Mouse (Mus musculus) myocyte (in vitro differentiated cells): ENCODE results near the gene Dse. TPM values are rescaled to one million over a fixed set of nuclear protein-coding genes. Genes with fewer than 3 reads are reported as not detected.
A peak's percentile ranks its signal among the peaks of the same experiment; 100 is the strongest.

ENCODE experiments used
- H3K27me3 ChIP-seq: one replicate; pipeline ENCODE4 v1.6.1; 2011; ENCODE audit not compliant: control insufficient read depth, insufficient read depth, insufficient read length
- H3K36me3 ChIP-seq: one replicate; pipeline ENCODE4 v1.6.1; 2011; ENCODE audit not compliant: control insufficient read depth, insufficient read depth
- H3K4me2 ChIP-seq: one replicate; pipeline ENCODE4 v1.6.1; 2011; ENCODE audit warnings: low read depth, control low read depth
- H3K4me3 ChIP-seq: one replicate; pipeline ENCODE4 v1.5.1; 2011; ENCODE audit warnings: mild to moderate bottlenecking, control low read depth, moderate library complexity
- H3K79me2 ChIP-seq: one replicate; pipeline ENCODE4 v1.6.1; 2011; ENCODE audit not compliant: control insufficient read depth, insufficient read depth
- H3ac ChIP-seq: one replicate; pipeline ENCODE4 v1.6.1; 2011; ENCODE audit not compliant: control insufficient read depth, insufficient read length
- CEBPB ChIP-seq: IDR thresholded peaks from 2 replicates; pipeline ENCODE4 v1.6.1; 2011; ENCODE audit warnings: mild to moderate bottlenecking, moderate library complexity; ENCODE audit not compliant: poor library complexity, insufficient read depth, severe bottlenecking
- E2F4 ChIP-seq: IDR thresholded peaks from one replicate; pipeline ENCODE4 v1.6.1; 2011; ENCODE audit warnings: mild to moderate bottlenecking, control low read depth, moderate library complexity; ENCODE audit not compliant: insufficient read depth
- MAX ChIP-seq: IDR thresholded peaks from one replicate; pipeline ENCODE4 v1.6.1; 2011; ENCODE audit warnings: low read depth, mild to moderate bottlenecking, control low read depth
- MYOD1 ChIP-seq, 3 experiments: IDR thresholded peaks; one replicate each; pipeline ENCODE4 v1.6.1; 2011; ENCODE audit warnings: control low read depth in 2 of 3, low read depth in 2 of 3, mild to moderate bottlenecking in 2 of 3, moderate library complexity in 1 of 3; ENCODE audit not compliant: insufficient read length in 2 of 3, control insufficient read depth in 1 of 3
- MYOG ChIP-seq, 3 experiments: IDR thresholded peaks; one replicate each; pipeline ENCODE4 v1.6.1; 2011; ENCODE audit warnings: control low read depth in 2 of 3, low read depth in 2 of 3, mild to moderate bottlenecking in 2 of 3; ENCODE audit not compliant: insufficient read length in 2 of 3, control insufficient read depth in 1 of 3, insufficient read depth in 1 of 3
- POLR2A ChIP-seq: IDR thresholded peaks from one replicate; pipeline ENCODE4 v1.6.1; 2011; ENCODE audit warnings: low read depth, mild to moderate bottlenecking, control low read depth, moderate library complexity; ENCODE audit not compliant: insufficient read length
- POLR2AphosphoS2 ChIP-seq: IDR thresholded peaks from one replicate; pipeline ENCODE4 v1.6.1; 2011; ENCODE audit warnings: low read depth, control low read depth; ENCODE audit not compliant: insufficient read length
- REST ChIP-seq: IDR thresholded peaks from one replicate; pipeline ENCODE4 v1.6.1; 2011; ENCODE audit warnings: mild to moderate bottlenecking, control low read depth, moderate library complexity; ENCODE audit not compliant: insufficient read depth, insufficient read length
- SRF ChIP-seq: IDR thresholded peaks from one replicate; pipeline ENCODE4 v1.6.1; 2011; ENCODE audit warnings: low read depth; ENCODE audit not compliant: control insufficient read depth, insufficient read length
- TCF12 ChIP-seq: IDR thresholded peaks from one replicate; pipeline ENCODE4 v1.6.1; 2011; ENCODE audit warnings: mild to moderate bottlenecking, control low read depth; ENCODE audit not compliant: poor library complexity, insufficient read depth, severe bottlenecking
- TCF3 ChIP-seq: IDR thresholded peaks from one replicate; pipeline ENCODE4 v1.6.1; 2011; ENCODE audit warnings: low read depth, control low read depth; ENCODE audit not compliant: insufficient read length
- USF1 ChIP-seq: IDR thresholded peaks from one replicate; pipeline ENCODE4 v1.6.1; 2011; ENCODE audit warnings: low read depth, mild to moderate bottlenecking, control low read depth, moderate library complexity
- polyA plus RNA-seq: library from polyadenylated mRNA; unstranded; fragments of >200 nt; fragmentation: generic; extraction: Trizol; gene quantifications from one replicate; pipeline ENCODE4 v1.2.1, GENCODE M21; 2012; ENCODE audit warnings: missing spikeins

The Dse gene
- polyA plus RNA-seq, 1 experiment: 7.6 TPM

DNA sequence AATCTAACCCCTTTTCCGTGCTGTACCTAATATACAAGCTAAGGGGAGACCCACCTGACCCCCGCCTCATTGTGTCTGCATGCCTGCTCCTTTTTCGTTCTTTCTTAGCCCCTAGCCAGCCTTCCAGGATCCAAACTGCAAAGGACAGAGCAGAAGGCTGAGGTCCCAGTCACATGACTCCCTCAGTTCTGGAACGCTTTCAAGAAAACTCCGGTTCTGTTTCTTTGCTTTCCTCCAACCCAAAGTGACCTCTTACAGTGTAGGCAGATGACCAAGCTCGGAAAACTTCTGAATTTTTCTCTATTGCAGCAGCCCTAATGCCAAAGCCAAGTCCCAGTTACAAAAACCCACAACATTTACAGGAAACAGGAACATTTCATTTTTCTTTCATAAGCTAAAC, 79.1 kb downstream of the Dse start:
- Histone ChIP-seq H3K4me3 (no peak overlapping the region), H3K27me3 (no peaks in the 10 kb centered on the region), H3ac (no peak overlapping the region), H3K4me2 (no peak overlapping the region), H3K79me2 (no peaks in the 10 kb centered on the region), H3K36me3 (no peaks in the 10 kb centered on the region)
- TF ChIP-seq MAX (no peak), POLR2AphosphoS2 (no peak), E2F4 (no peak), TCF3 (no peak), USF1 (peak; percentile 19), CEBPB (no peak)

DNA sequence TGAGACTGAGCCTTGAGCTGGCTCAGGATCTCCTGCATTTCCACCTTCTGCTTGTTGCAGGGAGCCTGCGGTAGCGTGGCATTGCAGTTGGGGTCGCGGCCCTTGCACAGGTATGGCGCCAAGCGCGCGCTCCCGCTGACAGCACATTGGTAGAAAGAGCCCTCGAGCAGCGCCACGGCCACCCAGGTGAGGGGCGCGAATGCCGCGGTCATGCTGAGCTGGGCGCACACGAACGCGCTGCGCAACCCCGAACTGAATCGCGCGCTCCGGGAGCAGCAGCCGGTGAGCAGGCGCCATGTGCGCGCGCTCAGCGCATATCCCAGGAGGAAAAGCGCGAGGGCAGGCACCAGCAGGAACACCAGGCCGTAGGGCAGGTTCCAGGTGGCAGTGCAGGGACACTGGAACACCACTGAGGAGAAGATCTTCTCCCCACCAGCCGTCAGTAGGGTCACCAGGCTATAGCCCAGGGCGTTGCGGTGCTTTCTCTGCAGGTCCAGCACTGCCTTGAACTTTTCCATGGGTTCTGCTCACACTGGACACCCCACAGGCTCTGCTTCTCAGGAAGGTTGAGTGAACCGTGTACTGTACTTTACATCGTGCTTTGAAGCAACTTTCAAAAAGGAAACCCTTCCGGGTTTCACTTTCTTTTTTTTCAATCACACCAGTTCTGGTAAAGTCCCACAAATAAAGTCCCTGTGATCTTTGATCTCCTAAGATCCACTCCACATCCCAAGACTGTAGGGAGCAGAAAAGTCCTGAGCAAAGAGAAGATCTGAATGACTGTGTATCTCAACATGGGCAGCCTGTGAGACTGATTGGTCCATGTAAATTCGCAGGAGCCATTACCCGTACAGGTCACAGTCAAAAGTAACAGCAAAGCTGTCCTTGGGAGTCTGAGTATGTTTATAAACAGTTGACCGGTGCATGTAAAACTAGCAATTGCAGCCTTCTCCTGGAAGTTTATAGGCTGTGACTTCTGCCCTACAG, 79.8 kb downstream of the Dse start, which contains the start of gene Calhm6:
Gene Calhm6, minus strand, starts transcription at position 593 of the 987 bp plus-strand sequence.
- TF ChIP-seq MYOG (IDR thresholded peaks at IDR 0.05; ENCODE audit: control insufficient read depth in 1 of 3, insufficient read depth in 1 of 3, insufficient read length in 2 of 3, low read depth in 2 of 3): no peak
- TF ChIP-seq TCF12: no peak
- no peak for TF ChIP-seq E2F4
- TF ChIP-seq REST: no peak
- TF ChIP-seq POLR2A: no peak
- TF ChIP-seq USF1: no peak
- no peak for TF ChIP-seq SRF
- TF ChIP-seq TCF3: no peak
- no peak for TF ChIP-seq MAX
- no peak for TF ChIP-seq MYOD1 (IDR thresholded peaks at IDR 0.05; ENCODE audit: control insufficient read depth in 1 of 3, insufficient read length in 2 of 3, low read depth in 2 of 3)
- TF ChIP-seq CEBPB: no peak
- TF ChIP-seq POLR2AphosphoS2: no peak
- no peak within 1 kb of the TSS for H3ac ChIP-seq
- H3K4me3 ChIP-seq: no peak within 1 kb of the TSS
- no peaks in the 10 kb centered on the region for H3K79me2 ChIP-seq
- H3K4me2 ChIP-seq: no peak within 1 kb of the TSS
- H3K27me3 ChIP-seq: no peaks in the 10 kb centered on the region
- no peaks in the 10 kb centered on the region for H3K36me3 ChIP-seq

DNA sequence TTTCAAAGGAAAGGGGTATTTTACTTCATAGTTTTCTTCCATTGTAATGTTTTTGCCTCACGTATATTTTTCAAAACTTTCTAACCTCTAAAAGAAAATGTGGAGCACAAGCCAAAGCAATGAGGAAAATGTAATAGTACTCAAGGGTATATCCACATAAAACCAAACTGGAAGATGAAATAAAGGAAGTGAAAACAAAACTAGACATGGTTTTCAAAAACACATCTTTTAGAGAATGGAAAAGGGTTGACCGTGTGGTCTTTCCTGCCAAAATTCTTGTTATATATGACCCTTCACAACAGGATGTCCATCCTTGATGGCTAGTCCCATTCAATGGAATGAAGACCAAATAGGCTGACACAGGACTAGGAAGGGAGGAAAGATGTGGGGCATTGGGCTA, 89.1 kb downstream of the Dse start:
- no peak overlapping the region for H3K4me2 ChIP-seq
- H3K27me3 ChIP-seq: no peaks in the 10 kb centered on the region
- no peak overlapping the region for H3K4me3 ChIP-seq
- H3K79me2 ChIP-seq: no peaks in the 10 kb centered on the region
- TF ChIP-seq SRF (no peak), MYOD1 (IDR thresholded peaks at IDR 0.05; ENCODE audit: control insufficient read depth in 1 of 3, insufficient read length in 2 of 3, low read depth in 2 of 3) (no peak), TCF12 (no peak), E2F4 (no peak), POLR2A (no peak), CEBPB (no peak), MYOG (IDR thresholded peaks at IDR 0.05; ENCODE audit: control insufficient read depth in 1 of 3, insufficient read depth in 1 of 3, insufficient read length in 2 of 3, low read depth in 2 of 3) (no peak), POLR2AphosphoS2 (no peak), MAX (no peak), REST (no peak), USF1 (no peak), TCF3 (no peak)
- no peaks in the 10 kb centered on the region for H3K36me3 ChIP-seq
- H3ac ChIP-seq: no peak overlapping the region

DNA sequence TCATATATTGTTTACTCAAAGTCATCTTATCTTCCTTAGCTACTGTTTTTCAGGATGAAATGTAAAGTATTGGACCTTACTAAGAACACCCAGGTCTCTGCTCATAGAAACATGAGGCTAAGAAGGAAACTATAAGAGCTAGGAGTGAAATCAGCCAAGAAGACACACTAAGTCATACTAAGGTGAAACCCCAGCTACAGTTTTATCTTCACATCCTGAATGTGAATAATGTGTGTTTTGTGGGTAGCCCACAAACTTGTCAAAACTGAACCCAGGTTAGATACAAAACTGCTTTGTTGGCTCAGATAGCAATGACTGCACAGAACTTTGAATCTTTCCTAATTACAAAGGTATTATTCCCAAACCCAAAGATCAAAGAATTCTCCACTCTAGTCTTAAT, 89.7 kb downstream of the Dse start:
- Histone ChIP-seq H3K27me3 (no peaks in the 10 kb centered on the region), H3K4me3 (no peak overlapping the region), H3K4me2 (no peak overlapping the region)

More for the DNA sequence above, 89.7 kb downstream of the Dse start:
- H3ac ChIP-seq: no peak overlapping the region
- H3K36me3 ChIP-seq: no peaks in the 10 kb centered on the region
- H3K79me2 ChIP-seq: no peaks in the 10 kb centered on the region
- TF ChIP-seq CEBPB: no peak
- TF ChIP-seq TCF12: no peak
- no peak for TF ChIP-seq E2F4
- TF ChIP-seq MYOD1 (IDR thresholded peaks at IDR 0.05; ENCODE audit: control insufficient read depth in 1 of 3, insufficient read length in 2 of 3, low read depth in 2 of 3): no peak
- no peak for TF ChIP-seq MAX
- no peak for TF ChIP-seq USF1
- TF ChIP-seq MYOG (IDR thresholded peaks at IDR 0.05; ENCODE audit: control insufficient read depth in 1 of 3, insufficient read depth in 1 of 3, insufficient read length in 2 of 3, low read depth in 2 of 3): no peak
- no peak for TF ChIP-seq SRF
- TF ChIP-seq POLR2A: no peak
- no peak for TF ChIP-seq REST
- no peak for TF ChIP-seq POLR2AphosphoS2
- TF ChIP-seq TCF3: no peak
